9 mouse cellular contexts compared by ENCODE assay signal in genomic region chr11:88153880-88154279, GRCm38 (mm10). TPM values are rescaled to one million over a fixed set of nuclear protein-coding genes. Genes with fewer than 3 reads are reported as not detected.
DNase-seq lines count a peak whose midpoint lies in the region; ATAC-seq and TF ChIP-seq lines count a peak whose summit lies in the region.
"Had no signal": no experiment of that assay in that cellular context is flagged by ENCODE, and none has a peak within 500 bp of the region (broad histone marks: within the 10 kb centered on the region; RNA-seq: fewer than 3 reads in every experiment).

No protein-coding gene starts in this region.

- no peak overlapping the region for H3K4me2 ChIP-seq in liver, embryonic 11.5 days
- no peak overlapping the region for H3K4me2 ChIP-seq in hindbrain, embryonic 12.5 days (replicated peaks)

- no peaks in the 10 kb centered on the region for H3K27me3 ChIP-seq in liver, embryonic 11.5 days (replicated peaks; ENCODE audit: control insufficient read depth, insufficient read depth, low read length)
- H3K27me3 ChIP-seq in hindbrain, embryonic 12.5 days: no peaks in the 10 kb centered on the region

- intact Hi-C loops in gastrocnemius, adult 2 months (cut with DNase I): loop anchor here (2.0 kb wide), 1 partner anchor 23 kb away; no protein-coding TSS in a partner anchor

- H3K9ac ChIP-seq in liver, embryonic 11.5 days (ENCODE audit: low read depth, low read length): no peak overlapping the region
- H3K9ac ChIP-seq in hindbrain, embryonic 12.5 days: no peak overlapping the region

- no peak overlapping the region; the same call in 1 of the 2 replicates for H3K4me3 ChIP-seq in gastrocnemius, adult 2 months
- H3K4me3 ChIP-seq in liver, embryonic 11.5 days (ENCODE audit: low read depth, low read length): no peak overlapping the region
- no peak overlapping the region for H3K4me3 ChIP-seq in hindbrain, embryonic 12.5 days

- no peak for ATAC-seq in liver, embryonic 11.5 days (replicated peaks; ENCODE audit: low FRiP score)
- no peak for ATAC-seq in hindbrain, embryonic 12.5 days (ENCODE audit: low FRiP score)

- H3K36me3 ChIP-seq in liver, embryonic 11.5 days (ENCODE audit: control insufficient read depth, insufficient read depth, low read length): no peaks in the 10 kb centered on the region
- no peaks in the 10 kb centered on the region for H3K36me3 ChIP-seq in hindbrain, embryonic 12.5 days

- WGBS in liver, embryonic 11.5 days: 64% methylated on average over 5 of the region's 5 CpGs
- WGBS in hindbrain, embryonic 12.5 days: 80% methylated on average over 5 of the region's 5 CpGs

- TF ChIP-seq CTCF in gastrocnemius, adult 2 months (IDR thresholded peaks at IDR 0.05): no peak

- peak; percentile 37 for DNase-seq in gastrocnemius, adult 2 months
- DNase-seq in gastrocnemius, adult 8-10 months (ENCODE audit: low spot score in 2 of 2): no peak
- peak; percentile 28 for DNase-seq in liver
- no peak for DNase-seq in liver, embryonic 11.5 days (ENCODE audit: low spot score)
- peak; percentile 13 for DNase-seq in neural tube, embryonic 10.5 days (ENCODE audit: extremely low spot score, low spot score)
- no peak for DNase-seq in testis, postnatal 14 days (ENCODE audit: low spot score)
- DNase-seq in right cerebral cortex, postnatal 4 days: no peak
- DNase-seq: spleen, adult 18-20 months had no signal

- H3K9me3 ChIP-seq in liver, embryonic 11.5 days (ENCODE audit: control insufficient read depth, low read length): no peaks in the 10 kb centered on the region
- H3K9me3 ChIP-seq in hindbrain, embryonic 12.5 days (replicated peaks): no peaks in the 10 kb centered on the region

- peaks cover 35% of the 10 kb centered on the region for H3K4me1 ChIP-seq in liver, embryonic 11.5 days (replicated peaks; ENCODE audit: control insufficient read depth, insufficient read depth, low read length)
- H3K4me1 ChIP-seq in hindbrain, embryonic 12.5 days: peaks cover 64% of the 10 kb centered on the region

- H3K27ac ChIP-seq in gastrocnemius, adult 2 months: peak overlapping the region; percentile 99
- H3K27ac ChIP-seq in liver, embryonic 11.5 days (ENCODE audit: low read depth, low read length): no peak overlapping the region
- peak overlapping the region; percentile 52; the same call in 1 of the 2 replicates for H3K27ac ChIP-seq in hindbrain, embryonic 12.5 days

RNA-seq across cellular contexts. Expression of gene Mrps23, which starts 50.3 kb away (rescaled TPM):
- total RNA-seq in gastrocnemius, adult 2 months (2021): 100 to 1,000 TPM; 122 to 144 TPM
- 100 to 1,000 TPM; 119 to 149 (median 140) TPM for total RNA-seq in gastrocnemius, adult 8-10 months (2022)
- polyA plus RNA-seq in liver, embryonic 11.5 days (2014; fragmentation: Nextera tagmentation; extraction: Ambion mirVana): 73.7 and 79.5 TPM in 2 replicates
- polyA plus RNA-seq in hindbrain, embryonic 12.5 days (2016; fragmentation: Nextera tagmentation; extraction: Ambion mirVana): 57.4 and 66.8 TPM in 2 replicates

RNA-seq across cellular contexts. Expression of gene Cuedc1, which starts 56.0 kb away (rescaled TPM):
- total RNA-seq in gastrocnemius, adult 2 months (2021): 100 to 1,000 TPM; 101 to 127 TPM
- 100 to 1,000 TPM; 108 to 156 (median 116) TPM for total RNA-seq in gastrocnemius, adult 8-10 months (2022)
- 5.3 and 6.9 TPM in 2 replicates for polyA plus RNA-seq in liver, embryonic 11.5 days (2014; fragmentation: Nextera tagmentation; extraction: Ambion mirVana)
- polyA plus RNA-seq in hindbrain, embryonic 12.5 days (2016; fragmentation: Nextera tagmentation; extraction: Ambion mirVana): 53.2 and 53.3 TPM in 2 replicates

Comparison
In these comparisons a context has a peak if more than half of its experiments do, and no peak if none do; other contexts are left out.
1. DNase-seq: peak in gastrocnemius, adult 2 months (single experiment), liver (single experiment) and neural tube, embryonic 10.5 days (single experiment); none in gastrocnemius, adult 8-10 months (0 of 2), liver, embryonic 11.5 days (single experiment), testis, postnatal 14 days (single experiment) and right cerebral cortex, postnatal 4 days (single experiment).